Mouse (Mus musculus) hindbrain, embryonic 10.5 days (tissue): ENCODE measurements around the gene Sox5. TPM values are rescaled to one million over a fixed set of nuclear protein-coding genes. Genes with fewer than 3 reads are reported as not detected.
A peak's percentile ranks its signal among the peaks of the same experiment; 100 is the strongest.

ENCODE experiments used
- DNase-seq: peaks from one replicate; pipeline ENCODE4 v3.0.0-alpha.2; 2017; ENCODE audit warnings: low spot score
- H3K27ac ChIP-seq: fragments of 300-500 bp; sonication (generic); 2 replicates; pipeline ENCODE4 v1.5.1; 2016; ENCODE audit warnings: mild to moderate bottlenecking, moderate library complexity
- H3K27me3 ChIP-seq: fragments of 300-500 bp; sonication (generic); 2 replicates; pipeline ENCODE4 v1.6.1; 2016; ENCODE audit warnings: mild to moderate bottlenecking; ENCODE audit not compliant: poor library complexity, insufficient read depth, severe bottlenecking
- H3K36me3 ChIP-seq: fragments of 300-500 bp; sonication (generic); 2 replicates; pipeline ENCODE4 v1.6.1; 2016; ENCODE audit warnings: mild to moderate bottlenecking, moderate library complexity
- H3K4me1 ChIP-seq: fragments of 300-500 bp; sonication (generic); replicated peaks from 2 replicates; pipeline ENCODE4 v1.6.1; 2016; ENCODE audit warnings: mild to moderate bottlenecking
- H3K4me3 ChIP-seq: fragments of 300-500 bp; sonication (generic); 2 replicates; pipeline ENCODE4 v1.5.1; 2016; ENCODE audit warnings: mild to moderate bottlenecking, moderate library complexity
- H3K9me3 ChIP-seq: fragments of 300-500 bp; sonication (generic); 2 replicates; pipeline ENCODE4 v1.6.1; 2016; ENCODE audit warnings: mild to moderate bottlenecking, moderate library complexity
- WGBS: fragments of 180-500 bp; shearing (Covaris S2); methylation state at CpG from one replicate; pipeline ENCODE4 v1.1.7; 2016; 5-methylcytosine and 5-hydroxymethylcytosine counted together
- polyA plus RNA-seq: library from polyadenylated mRNA; unstranded; fragments of >200 nt; fragmentation: Nextera tagmentation; extraction: Ambion mirVana; gene quantifications from 2 replicates; pipeline ENCODE4 v1.2.1, GENCODE M21; 2016

Sox5 gene
- polyA plus RNA-seq, 1 experiment from 2014 or later, result 30.6 TPM

DNA sequence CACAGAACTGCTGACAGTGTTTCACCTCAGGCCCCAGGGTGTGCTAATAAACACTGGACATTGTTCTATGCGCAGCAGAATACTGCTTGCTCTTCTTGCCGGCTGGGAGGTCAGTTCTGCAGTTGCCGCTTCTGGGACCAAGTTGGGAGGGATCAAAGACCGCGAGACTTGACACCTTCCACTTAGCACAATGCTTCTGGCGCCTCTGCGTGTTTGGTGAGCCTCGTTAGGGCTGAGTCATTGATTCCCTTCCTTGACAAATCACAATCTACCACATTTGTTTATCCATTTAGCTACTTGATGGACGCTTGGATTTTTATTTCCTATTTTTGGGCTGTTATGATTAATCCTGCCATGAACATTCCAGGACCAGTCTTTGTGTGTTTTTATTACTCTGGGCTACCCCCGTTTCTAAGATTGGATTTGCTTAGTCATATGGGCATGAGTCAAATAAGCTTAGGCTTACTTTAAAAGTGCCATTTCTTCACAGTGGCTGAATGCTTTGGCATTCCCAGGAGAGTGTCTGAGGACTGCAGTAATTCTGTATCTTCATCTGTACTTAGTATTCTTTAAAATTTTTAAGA, 865.5 kb downstream of the Sox5 start:
- Histone ChIP-seq H3K27ac (no peak overlapping the region), H3K9me3 (no peaks in the 10 kb centered on the region), H3K4me3 (no peak overlapping the region), H3K36me3 (no peaks in the 10 kb centered on the region), H3K27me3 (no peaks in the 10 kb centered on the region), H3K4me1 (peaks cover 18% of the 10 kb centered on the region)
- 82% methylated on average over 10 of the region's 10 CpGs for WGBS
- no peak for DNase-seq

DNA sequence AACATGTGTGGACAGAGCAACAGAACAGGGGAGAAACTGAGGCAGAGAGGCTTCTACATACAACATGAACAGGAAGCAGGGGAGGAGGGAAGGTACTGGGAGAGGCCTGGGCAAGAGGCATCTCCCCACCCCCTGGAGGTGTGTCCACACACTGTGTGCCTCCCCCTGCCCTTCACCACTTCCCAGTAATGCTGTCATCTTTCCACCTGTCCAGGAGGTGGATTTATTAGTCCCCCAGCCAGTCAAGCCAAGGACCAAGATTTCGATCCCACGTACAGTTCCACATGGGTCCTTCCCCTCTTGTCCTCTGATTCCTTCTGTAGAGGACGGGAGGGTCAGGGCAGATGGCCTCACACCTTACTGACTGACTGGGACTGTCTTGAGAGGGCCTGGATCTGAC, 866.1 kb downstream of the Sox5 start:
- Histone ChIP-seq H3K4me3 (no peak overlapping the region), H3K27me3 (no peaks in the 10 kb centered on the region), H3K9me3 (no peaks in the 10 kb centered on the region), H3K36me3 (no peaks in the 10 kb centered on the region), H3K27ac (no peak overlapping the region), H3K4me1 (peaks cover 24% of the 10 kb centered on the region)
- 91% methylated on average over 3 of the region's 3 CpGs for WGBS
- DNase-seq, result no peak

- Histone ChIP-seq H3K4me3 (no peak overlapping the region), H3K36me3 (no peaks in the 10 kb centered on the region), H3K4me1 (peaks cover 12% of the 10 kb centered on the region), H3K9me3 (no peaks in the 10 kb centered on the region), H3K27me3 (no peaks in the 10 kb centered on the region), H3K27ac (no peak overlapping the region)
- WGBS, result 94% methylated on average over 3 of the region's 3 CpGs
- DNase-seq, result no peak
These were observed 869.5 kb downstream of the Sox5 start for GRCm38 (mm10) chr6:143912316-143912715.

GRCm38 (mm10) chr6:143904693-143905031, 877.1 kb downstream of the Sox5 start:
- Histone ChIP-seq H3K36me3 (no peaks in the 10 kb centered on the region), H3K27me3 (no peaks in the 10 kb centered on the region), H3K9me3 (no peaks in the 10 kb centered on the region), H3K4me1 (peaks cover 36% of the 10 kb centered on the region), H3K4me3 (no peak overlapping the region), H3K27ac (peak overlapping the region; percentile 57; the same call in 1 of the 2 replicates)
- DNase-seq, result no peak

GRCm38 (mm10) chr6:143903981-143904692, 877.6 kb downstream of the Sox5 start:
- Histone ChIP-seq H3K4me3 (no peak overlapping the region), H3K9me3 (no peaks in the 10 kb centered on the region), H3K4me1 (peaks cover 36% of the 10 kb centered on the region), H3K36me3 (no peaks in the 10 kb centered on the region), H3K27ac (peak overlapping the region; percentile 57; the same call in 1 of the 2 replicates), H3K27me3 (no peaks in the 10 kb centered on the region)
- 34% methylated on average over 10 of the region's 10 CpGs for WGBS
- DNase-seq, result peak; percentile 37

- H3K36me3 ChIP-seq, result no peaks in the 10 kb centered on the region
- H3K4me3 ChIP-seq, result no peak overlapping the region
- 96% methylated on average over 4 of the region's 4 CpGs for WGBS
- H3K9me3 ChIP-seq, result no peaks in the 10 kb centered on the region
- H3K27ac ChIP-seq, result no peak overlapping the region
- H3K4me1 ChIP-seq, result peaks cover 35% of the 10 kb centered on the region
- no peaks in the 10 kb centered on the region for H3K27me3 ChIP-seq
- no peak for DNase-seq
These were observed 880.9 kb downstream of the Sox5 start for GRCm38 (mm10) chr6:143900871-143901270.

DNA sequence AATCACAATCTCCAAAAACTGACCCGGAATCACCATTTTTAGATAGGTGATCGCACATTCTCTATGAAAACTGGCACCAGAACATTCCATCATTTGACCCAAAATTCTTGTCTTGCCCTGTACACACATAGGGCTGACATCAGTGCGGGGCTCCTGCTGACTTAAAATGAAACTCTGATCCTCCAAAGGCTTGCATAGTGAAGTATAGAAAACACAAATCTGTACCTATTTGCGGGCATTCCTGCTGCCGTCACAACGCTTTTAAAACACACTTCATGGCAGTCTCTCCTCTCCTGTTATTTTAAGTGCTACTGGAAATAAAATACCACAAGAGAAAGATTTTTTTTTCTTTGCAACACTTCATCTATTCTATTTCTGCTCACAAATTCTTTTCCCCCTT, 886.7 kb downstream of the Sox5 start:
- Histone ChIP-seq H3K4me3 (no peak overlapping the region), H3K27me3 (no peaks in the 10 kb centered on the region), H3K36me3 (no peaks in the 10 kb centered on the region), H3K9me3 (no peaks in the 10 kb centered on the region), H3K27ac (no peak overlapping the region), H3K4me1 (no peaks in the 10 kb centered on the region)
- WGBS, result 78% methylated on average over 6 of the region's 6 CpGs
- no peak for DNase-seq

GRCm38 (mm10) chr6:143892869-143893268, 888.9 kb downstream of the Sox5 start:
- no peak overlapping the region for H3K4me3 ChIP-seq
- no peaks in the 10 kb centered on the region for H3K9me3 ChIP-seq
- no peaks in the 10 kb centered on the region for H3K4me1 ChIP-seq
- no peak for DNase-seq
- 88% methylated on average over 2 of the region's 2 CpGs for WGBS
- H3K27me3 ChIP-seq, result no peaks in the 10 kb centered on the region
- no peak overlapping the region for H3K27ac ChIP-seq
- no peaks in the 10 kb centered on the region for H3K36me3 ChIP-seq

- no peak for DNase-seq
- Histone ChIP-seq H3K4me1 (no peaks in the 10 kb centered on the region), H3K36me3 (0 out of 2 replicates have a peak, but pooled peaks cover 4% of the 10 kb centered on the region), H3K27ac (no peak overlapping the region), H3K4me3 (no peak overlapping the region), H3K27me3 (no peaks in the 10 kb centered on the region), H3K9me3 (peaks cover 6% of the 10 kb centered on the region; the same call in 1 of the 2 replicates)
- 75% methylated on average over 7 of the region's 7 CpGs for WGBS
These were observed 893.2 kb downstream of the Sox5 start for GRCm38 (mm10) chr6:143888556-143888955.

DNA sequence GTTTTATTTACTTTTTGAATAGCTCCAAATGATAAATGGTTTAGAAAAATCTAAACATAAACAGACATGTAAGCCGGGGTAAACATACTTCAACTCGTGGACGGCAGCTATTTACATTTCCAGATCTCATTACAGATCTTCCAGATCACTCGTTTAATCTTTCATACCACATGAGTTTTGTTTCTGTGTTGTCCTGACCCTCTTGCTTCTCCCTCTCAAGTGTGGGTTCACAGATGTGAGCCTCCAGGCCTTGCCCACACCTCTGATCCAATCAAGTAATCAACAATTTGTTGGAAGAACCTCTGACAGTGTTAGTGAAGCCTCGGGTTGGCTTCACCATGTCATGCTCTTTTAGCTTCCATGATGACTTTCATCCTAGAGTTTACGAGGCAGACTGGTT, 903.3 kb downstream of the Sox5 start:
- H3K27me3 ChIP-seq, result no peaks in the 10 kb centered on the region
- no peak overlapping the region for H3K4me3 ChIP-seq
- no peak for DNase-seq
- no peaks in the 10 kb centered on the region for H3K9me3 ChIP-seq
- no peak overlapping the region for H3K27ac ChIP-seq
- peaks cover 4% of the 10 kb centered on the region; the same call in 1 of the 2 replicates for H3K36me3 ChIP-seq
- no peaks in the 10 kb centered on the region for H3K4me1 ChIP-seq
- WGBS, result 91% methylated on average over 6 of the region's 6 CpGs

DNA sequence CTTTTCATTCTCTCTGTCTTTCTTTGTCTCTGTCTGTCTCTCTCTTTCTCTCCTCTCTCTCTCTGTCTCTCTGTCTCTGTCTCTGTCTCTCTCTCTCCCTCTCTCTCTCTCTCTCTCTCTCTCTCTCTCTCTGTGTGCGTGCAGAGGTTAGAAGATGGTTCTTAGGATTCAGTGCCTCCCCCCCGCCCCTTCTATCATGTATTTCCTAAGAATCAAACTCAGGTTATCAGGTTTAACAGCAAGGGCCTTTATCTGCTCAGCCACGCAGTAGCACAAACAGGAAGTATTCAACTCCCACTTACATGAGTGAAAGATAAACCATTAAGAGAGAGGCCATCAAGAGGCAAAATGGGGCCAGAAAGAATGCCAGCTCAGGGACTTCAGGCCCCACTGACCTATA, 913.0 kb downstream of the Sox5 start:
- no peaks in the 10 kb centered on the region for H3K27me3 ChIP-seq
- DNase-seq, result no peak
- H3K4me1 ChIP-seq, result no peaks in the 10 kb centered on the region
- no peak overlapping the region for H3K27ac ChIP-seq
- WGBS, result 85% methylated on average over 3 of the region's 3 CpGs
- H3K9me3 ChIP-seq, result no peaks in the 10 kb centered on the region
- H3K4me3 ChIP-seq, result no peak overlapping the region
- H3K36me3 ChIP-seq, result peaks cover under 1% of the 10 kb centered on the region; the same call in 1 of the 2 replicates

DNA sequence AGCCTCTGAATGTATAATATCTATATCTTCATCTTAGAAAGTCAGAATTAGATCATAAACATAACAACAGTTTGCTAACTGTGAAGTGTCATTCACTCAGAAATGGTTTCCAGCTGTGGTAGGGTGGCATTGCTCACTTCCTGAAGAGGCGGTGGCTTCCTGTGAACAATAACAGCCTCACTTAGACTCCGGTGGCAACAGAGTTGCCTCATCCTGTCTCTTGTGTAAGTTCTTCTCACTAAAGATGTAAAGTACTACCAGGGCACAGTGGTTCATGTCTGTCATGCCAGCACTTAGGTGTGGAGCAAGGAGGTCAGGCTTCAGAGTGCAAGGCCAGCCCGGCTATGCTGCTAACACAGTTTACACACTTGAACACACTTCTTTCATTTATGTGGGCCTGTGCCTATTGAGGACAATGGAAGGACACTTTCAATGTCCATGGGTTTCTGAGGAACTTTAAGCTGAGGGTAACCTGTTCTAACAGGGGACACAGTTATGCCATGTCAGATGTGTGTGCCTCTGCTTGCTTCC, 913.6 kb downstream of the Sox5 start:
- no peak for DNase-seq
- H3K27me3 ChIP-seq, result no peaks in the 10 kb centered on the region
- no peaks in the 10 kb centered on the region for H3K4me1 ChIP-seq
- H3K36me3 ChIP-seq, result no peaks in the 10 kb centered on the region
- 86% methylated on average over 3 of the region's 3 CpGs for WGBS
- H3K9me3 ChIP-seq, result no peaks in the 10 kb centered on the region
- no peak overlapping the region for H3K4me3 ChIP-seq
- no peak overlapping the region for H3K27ac ChIP-seq

- H3K4me1 ChIP-seq, result no peaks in the 10 kb centered on the region
- no peak overlapping the region for H3K4me3 ChIP-seq
- WGBS, result 83% methylated on average over 5 of the region's 5 CpGs
- H3K9me3 ChIP-seq, result no peaks in the 10 kb centered on the region
- no peak for DNase-seq
- no peaks in the 10 kb centered on the region for H3K36me3 ChIP-seq
- no peak overlapping the region for H3K27ac ChIP-seq
- H3K27me3 ChIP-seq, result no peaks in the 10 kb centered on the region
These were observed 914.7 kb downstream of the Sox5 start for GRCm38 (mm10) chr6:143867029-143867428.
